Mouse (Mus musculus): ENCODE data around the gene Ftl1. TPM values are rescaled to one million over a fixed set of nuclear protein-coding genes. Genes with fewer than 3 reads are reported as not detected.

Ftl1 gene
- 1,156 and 1,320 TPM in 2 replicates for total RNA-seq (2023)

DNA sequence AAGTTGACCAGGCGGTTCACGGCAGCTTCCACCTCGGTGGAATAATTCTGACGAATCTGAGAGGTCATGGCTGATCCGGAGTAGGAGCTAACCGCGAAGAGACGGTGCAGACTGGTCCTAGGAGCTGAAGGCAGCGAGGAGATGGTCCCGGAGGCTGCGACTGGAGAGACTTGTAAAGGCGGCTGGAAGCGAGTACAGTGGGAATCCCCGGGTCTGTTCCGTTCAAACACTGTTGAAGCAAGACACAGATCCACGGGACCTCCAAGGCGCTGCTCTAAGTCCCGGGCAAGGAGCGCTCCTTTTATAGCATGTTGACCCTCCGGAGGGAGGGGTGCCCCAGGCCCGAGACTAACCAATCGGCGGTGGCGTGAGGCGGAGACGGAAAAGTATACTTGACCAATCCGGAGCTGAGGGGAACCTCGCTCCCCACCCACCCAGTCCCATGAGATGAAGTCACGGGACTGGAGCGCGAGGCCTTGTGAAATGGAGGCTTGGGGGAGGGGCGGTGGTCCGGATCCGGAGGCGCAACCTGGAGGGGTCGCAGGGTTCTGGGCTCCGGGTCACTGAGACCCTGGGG is at the start of gene Ftl1:
Ftl1 (minus strand) TSS at position 321 of the 577 bp plus-strand sequence.

DNA sequence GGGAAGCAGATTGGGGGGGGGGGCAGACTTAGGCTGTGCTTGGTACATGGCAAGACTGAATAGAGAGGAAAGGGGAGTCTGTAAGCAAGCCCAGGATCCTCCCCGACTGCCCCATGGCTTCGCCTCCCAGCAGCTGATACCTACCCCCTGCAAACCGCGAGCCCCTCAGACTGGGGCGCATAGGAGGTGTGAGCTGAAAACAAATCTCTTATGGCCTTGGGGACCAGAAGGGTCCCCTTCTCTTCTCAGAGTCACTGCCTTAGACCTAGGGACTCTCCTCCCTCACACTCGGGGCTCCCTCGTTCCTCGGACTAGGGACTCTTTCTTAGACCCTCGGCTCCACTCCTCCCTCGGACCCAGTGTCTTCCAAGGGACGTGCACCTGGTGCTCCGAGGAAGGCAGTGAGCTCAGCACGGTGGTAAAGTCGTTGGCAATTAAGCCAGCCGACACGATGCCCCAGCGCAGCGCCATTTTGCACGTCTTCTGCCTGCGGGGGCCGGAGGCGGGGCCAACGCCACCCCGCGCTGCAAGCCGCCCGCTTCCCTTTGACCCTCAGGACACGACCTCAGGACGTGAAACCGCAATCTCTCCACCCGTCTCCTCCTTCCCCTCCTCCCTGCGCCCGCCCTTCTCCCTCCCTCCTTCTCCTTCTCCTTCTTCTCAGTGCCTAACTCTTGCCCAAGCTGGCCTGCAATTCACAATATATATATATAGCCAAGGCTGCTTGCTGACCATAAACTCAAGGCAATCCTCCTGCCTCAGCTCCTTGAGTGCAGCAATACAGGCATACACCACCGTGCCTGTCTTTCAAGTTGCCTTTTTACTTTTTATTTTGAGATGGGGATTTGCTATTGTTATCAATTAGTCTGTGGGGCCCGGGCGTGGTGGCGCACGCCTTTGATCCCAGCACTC is 28.9 kb upstream of the Ftl1 start, which contains the start of gene Dhdh:
Dhdh (minus strand) TSS at position 513 of the 912 bp plus-strand sequence.

DNA sequence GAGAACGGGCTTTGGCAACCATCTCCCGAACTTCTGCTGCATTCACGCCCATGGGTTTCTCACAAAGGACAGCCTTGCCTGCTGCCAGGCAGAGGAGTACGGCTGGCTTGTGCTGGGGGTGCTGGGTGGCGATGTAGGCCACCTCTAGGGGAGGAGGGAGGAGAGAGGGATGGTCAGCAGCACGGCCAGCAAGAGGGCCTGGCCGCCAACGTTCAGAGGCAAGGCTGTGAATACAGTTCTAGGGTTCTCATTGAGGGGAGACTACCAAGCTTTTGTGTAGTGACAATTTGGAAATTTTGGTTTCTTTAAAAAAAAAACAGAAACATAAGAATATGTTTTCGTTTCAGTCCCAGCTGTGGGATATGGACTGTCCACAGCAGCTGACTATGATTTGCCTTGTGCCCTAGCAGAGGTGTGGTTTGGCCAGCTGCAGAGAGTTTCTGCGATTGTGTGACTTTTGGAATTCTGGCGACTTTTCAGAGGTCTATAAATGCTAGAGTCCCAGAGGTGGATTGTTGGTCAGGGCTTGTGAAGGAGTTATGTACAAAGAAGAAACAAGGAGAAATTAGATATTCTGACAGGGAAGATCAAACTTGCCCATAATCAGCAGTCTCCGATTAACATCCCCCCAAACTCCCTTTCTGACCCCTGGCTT is 27.2 kb upstream of the Ftl1 start, which contains the start of gene Gm45808:
Gm45808 (minus strand) TSS at position 51 of the 655 bp plus-strand sequence.

DNA sequence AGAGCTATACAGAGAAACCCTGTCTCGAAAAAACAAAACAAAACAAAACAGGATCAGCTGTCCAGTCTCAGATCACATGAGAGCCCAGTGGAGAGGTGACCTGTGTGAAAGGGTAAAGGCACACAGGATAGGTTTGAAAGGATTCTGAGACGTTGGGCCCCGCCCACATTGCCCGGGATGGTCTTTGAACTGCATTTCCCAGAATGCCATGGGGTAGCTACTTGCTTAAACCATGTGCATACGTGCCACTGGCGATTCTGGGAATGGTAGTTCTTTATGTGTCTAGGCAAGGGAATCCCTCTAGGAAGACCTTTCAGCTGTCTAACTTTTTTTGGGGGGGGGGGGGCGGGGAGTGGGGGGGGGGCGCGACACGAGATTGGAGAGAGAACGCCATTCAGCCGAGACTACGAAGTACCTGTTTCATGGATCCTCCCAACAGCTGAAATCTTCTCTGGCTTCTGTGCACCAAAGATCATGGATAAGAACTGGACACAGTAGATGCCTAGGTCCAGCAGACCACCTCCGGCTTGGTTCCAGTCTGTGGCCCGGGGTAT is 21.8 kb upstream of the Ftl1 start, which contains the start of gene Tulp2:
Tulp2 (plus strand) TSS at position 504 of the 554 bp plus-strand sequence.

DNA sequence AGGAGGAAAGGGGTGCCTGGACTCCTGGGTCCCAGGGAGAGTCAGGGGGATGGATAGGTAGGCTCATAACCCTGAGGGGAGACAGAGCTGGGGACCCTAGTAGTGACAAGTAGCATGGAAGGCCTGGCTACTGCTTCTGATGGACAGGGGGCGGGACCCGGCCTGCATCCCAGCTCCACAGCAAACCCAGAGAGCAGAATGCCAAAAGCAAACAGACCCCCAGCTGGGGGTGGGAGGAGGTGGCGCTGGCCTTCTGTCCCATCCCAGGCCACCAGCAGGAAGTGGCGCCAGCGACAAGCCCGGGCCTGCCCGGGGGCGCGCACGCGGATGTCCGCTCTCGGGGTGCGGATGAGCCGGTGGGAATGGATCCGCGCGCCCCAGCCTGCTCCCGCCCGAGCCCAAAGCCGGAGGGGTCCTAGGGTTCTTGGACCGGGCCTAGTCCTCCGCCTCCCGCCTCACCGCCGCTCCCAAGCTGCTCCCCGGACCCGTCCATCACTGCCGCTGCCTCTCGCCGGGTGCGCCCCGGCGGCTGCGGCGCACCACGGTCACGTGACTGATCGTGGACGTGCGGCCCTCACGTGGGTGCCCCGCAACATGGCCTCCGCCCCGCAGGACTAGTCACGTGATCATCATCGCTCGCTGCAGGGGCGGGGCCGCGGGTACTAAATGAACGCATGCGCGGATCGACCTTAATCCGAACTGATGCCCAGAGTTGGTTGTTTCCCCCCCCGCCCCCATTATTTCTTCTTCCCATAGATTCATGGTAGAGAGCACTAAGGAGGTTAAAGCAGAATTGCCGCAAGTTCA is 6.8 kb upstream of the Ftl1 start, which contains the start of gene Bax:
Bax (minus strand) TSS at position 616 of the 807 bp plus-strand sequence.

DNA sequence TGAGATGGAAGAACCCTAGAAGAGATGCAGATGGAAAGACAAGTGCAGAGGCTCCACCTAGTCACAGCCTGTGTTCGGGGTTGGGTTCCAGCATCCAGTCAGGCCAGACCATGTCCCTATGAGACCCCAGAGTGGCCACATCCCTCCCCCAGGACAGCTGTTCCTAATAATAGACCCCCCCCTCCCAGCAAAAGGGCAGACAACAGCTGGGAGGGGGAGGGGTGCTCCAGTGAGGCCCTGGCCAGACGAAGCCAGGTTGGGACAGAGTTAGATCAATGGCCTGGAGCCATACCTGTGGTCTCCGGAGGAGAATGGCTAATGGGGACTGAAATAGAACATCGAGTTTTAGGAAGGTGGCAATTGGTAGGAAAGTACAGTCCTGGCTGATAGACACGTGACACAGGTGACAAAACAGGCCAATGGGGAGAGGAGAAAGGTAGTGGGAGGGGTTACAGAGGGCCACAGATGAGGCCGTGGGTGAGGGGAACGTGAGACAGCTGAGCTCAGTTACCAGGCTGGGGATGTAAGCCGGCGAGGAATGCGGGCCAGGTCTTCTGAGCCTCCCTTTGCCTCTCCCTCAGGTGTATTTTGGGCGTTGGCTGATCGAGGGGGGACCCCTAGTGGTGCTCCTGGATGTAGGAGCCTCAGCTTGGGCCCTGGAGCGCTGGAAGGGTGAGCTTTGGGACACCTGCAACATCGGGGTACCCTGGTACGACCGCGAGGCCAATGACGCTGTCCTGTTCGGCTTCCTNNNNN is 22.0 kb downstream of the Ftl1 start, which contains the start of gene Ruvbl2:
Ruvbl2 (minus strand) TSS at position 576 of the 756 bp plus-strand sequence.

DNA sequence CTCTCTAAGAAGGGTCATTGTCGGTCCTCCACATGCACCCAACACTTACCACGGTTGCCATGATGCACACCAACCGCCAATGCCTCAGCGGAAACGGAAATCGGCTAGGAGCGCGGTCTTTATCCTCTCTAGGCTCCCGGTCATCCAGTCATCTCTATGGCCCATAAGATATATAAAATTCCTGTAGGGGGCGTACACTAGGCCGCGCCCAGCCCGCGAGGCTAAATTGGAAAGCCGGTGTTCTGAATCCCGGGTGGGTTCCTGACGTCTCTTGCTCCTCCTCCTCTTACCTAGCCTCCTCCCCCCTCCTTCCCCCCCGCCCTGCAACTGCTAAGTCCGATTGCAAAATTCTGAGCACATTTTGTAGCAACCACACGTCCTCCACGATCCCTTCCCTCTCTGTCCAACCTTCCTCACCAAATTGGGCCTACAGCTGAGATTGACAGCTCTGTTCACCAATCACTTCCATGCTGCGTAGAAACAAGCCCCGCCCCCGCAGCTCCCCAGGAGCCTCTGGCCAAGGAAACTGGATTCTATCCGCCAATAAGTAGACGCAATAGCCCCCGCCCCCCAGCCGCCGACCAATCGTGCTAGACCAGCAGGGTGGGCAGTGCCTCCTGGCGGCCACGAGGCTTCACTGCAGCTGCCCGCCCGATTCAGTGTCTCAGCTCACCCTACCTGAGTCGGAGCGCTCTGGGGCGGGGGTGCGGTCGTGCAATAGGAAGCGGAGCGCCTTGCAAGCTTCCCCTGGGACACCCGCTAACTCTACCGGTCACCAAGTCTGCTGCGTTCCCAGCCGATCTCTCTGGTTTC is 25.3 kb downstream of the Ftl1 start, which contains the start of gene Gys1:
Gys1 (plus strand) TSS at position 642 of the 813 bp plus-strand sequence.

DNA sequence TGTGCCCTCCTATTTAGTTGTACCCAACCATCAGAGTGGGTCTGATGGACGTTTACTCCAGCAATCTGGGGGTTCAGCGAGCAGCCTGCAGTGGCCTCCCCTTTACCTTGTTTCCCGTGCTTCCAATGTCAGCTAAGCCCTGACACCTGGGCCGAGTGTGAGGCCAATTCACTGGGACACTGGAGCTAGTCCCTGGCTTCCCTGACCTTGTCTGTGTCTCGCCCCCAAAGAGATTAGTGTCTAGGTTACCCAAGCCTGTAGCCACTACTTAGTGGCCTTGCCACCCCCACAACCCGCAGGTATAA is 39.1 kb downstream of the Ftl1 start, which contains the start of gene Lhb:
Lhb (plus strand) TSS at position 206 of the 305 bp plus-strand sequence.

DNA sequence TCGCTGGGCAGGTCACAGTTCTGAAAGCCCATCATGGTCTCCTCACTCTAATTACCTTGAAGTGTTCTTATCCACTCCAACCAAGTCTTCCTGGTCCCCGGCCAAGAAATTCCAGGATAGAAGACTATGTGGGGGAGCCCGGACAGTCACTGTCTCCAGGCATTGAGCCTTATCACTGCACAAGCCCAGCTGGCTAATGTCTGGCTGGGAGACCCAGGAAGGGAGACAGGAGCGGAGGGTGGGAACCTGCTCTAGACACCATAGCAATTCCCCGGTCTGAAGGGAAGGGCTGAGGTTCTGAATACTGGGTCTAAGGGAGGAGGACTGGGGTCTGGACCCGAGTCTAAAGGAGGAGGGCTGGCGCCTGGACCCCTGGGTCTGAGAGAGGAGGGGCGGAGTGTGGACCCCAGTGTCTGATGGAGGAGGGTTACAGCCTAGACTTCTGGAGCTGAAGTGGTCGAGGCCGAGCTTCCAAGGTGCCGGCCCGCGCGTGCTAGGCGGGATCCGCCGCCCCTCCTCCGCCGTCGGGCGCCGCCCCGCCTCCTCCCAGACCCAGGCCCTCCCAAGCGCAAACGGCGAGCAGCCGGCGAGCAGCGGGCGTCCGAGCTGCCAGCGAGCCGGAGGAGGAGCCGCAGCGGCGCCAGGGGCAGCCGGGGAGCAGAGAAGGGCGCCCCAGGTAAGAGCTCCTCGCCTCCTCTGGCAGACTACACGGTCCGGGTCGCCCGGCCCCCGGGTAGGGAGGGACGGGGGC is 46.4 kb downstream of the Ftl1 start, which contains the start of gene Ntf5:
Ntf5 (plus strand) TSS at position 583 of the 751 bp plus-strand sequence.

Other genes starting within 250 kb of the Ftl1 start
- gene Dkkl1, start 247.7 kb downstream of the Ftl1 start, total RNA-seq (2023) = not detected in 2 replicates
- gene Tead2, start 244.1 kb downstream of the Ftl1 start, total RNA-seq (2023) = not detected in 2 replicates
- 347 and 367 TPM in 2 replicates for gene Cd37, start 220.8 kb downstream of the Ftl1 start, total RNA-seq (2023)
- gene Slc6a16, start 218.8 kb downstream of the Ftl1 start, total RNA-seq (2023) = 1.2 and 1.3 TPM in 2 replicates
- gene Slc6a21, start 182.4 kb downstream of the Ftl1 start, total RNA-seq (2023) = not detected in 2 replicates
- 3.6 and 5.2 TPM in 2 replicates for gene Trpm4, start 126.1 kb downstream of the Ftl1 start, total RNA-seq (2023)
- not detected in 2 replicates for gene Hrc, start 124.6 kb downstream of the Ftl1 start, total RNA-seq (2023)
- gene Ppfia3, start 92.9 kb downstream of the Ftl1 start, total RNA-seq (2023) = 0.09 TPM in 1 of 2 replicates, not detected in the other
- gene Lin7b, start 89.3 kb downstream of the Ftl1 start, total RNA-seq (2023) = 2.5 TPM in 1 of 2 replicates, not detected in the other
- 255 and 367 TPM in 2 replicates for gene Snrnp70, start 64.1 kb downstream of the Ftl1 start, total RNA-seq (2023)
- gene Kcna7, start 54.2 kb downstream of the Ftl1 start, total RNA-seq (2023) = not detected in 2 replicates
- not detected in 2 replicates for gene Ntf5, start 46.2 kb downstream of the Ftl1 start, total RNA-seq (2023)
- not detected in 2 replicates for gene Lhb, start 39.1 kb downstream of the Ftl1 start, total RNA-seq (2023)
- gene Gys1, start 25.0 kb downstream of the Ftl1 start, total RNA-seq (2023) = 53.5 and 56.5 TPM in 2 replicates
- gene Ruvbl2, start 21.8 kb downstream of the Ftl1 start, total RNA-seq (2023) = 22.0 and 31.6 TPM in 2 replicates
- 37.2 and 40.7 TPM in 2 replicates for gene Bax, start 7.0 kb upstream of the Ftl1 start, total RNA-seq (2023)
- not detected in 2 replicates for gene Tulp2, start 22.0 kb upstream of the Ftl1 start, total RNA-seq (2023)
- gene Gm45808, start 26.9 kb upstream of the Ftl1 start, total RNA-seq (2023) = 0.98 and 1.7 TPM in 2 replicates
- gene Dhdh, start 28.9 kb upstream of the Ftl1 start, total RNA-seq (2023) = 3.7 and 5.4 TPM in 2 replicates
- gene Nucb1, start 50.5 kb upstream of the Ftl1 start, total RNA-seq (2023) = 90.7 and 109 TPM in 2 replicates
- 126 and 199 TPM in 2 replicates for gene Ppp1r15a, start 66.4 kb upstream of the Ftl1 start, total RNA-seq (2023)
- not detected in 2 replicates for gene Plekha4, start 66.4 kb upstream of the Ftl1 start, total RNA-seq (2023)
- 0.95 TPM in 1 of 2 replicates, not detected in the other for gene Hsd17b14, start 95.0 kb upstream of the Ftl1 start, total RNA-seq (2023)
- gene Bcat2, start 110.3 kb upstream of the Ftl1 start, total RNA-seq (2023) = 24.0 and 34.0 TPM in 2 replicates
- gene Fgf21, start 155.6 kb upstream of the Ftl1 start, total RNA-seq (2023) = not detected in 2 replicates
- not detected in 2 replicates for gene Fut1, start 157.4 kb upstream of the Ftl1 start, total RNA-seq (2023)
- not detected in 2 replicates for gene Izumo1, start 161.9 kb upstream of the Ftl1 start, total RNA-seq (2023)
- 4.3 and 5.0 TPM in 2 replicates for gene Rasip1, start 167.6 kb upstream of the Ftl1 start, total RNA-seq (2023)
- 0.20 TPM in 1 of 2 replicates, not detected in the other for gene Mamstr, start 180.1 kb upstream of the Ftl1 start, total RNA-seq (2023)
- not detected in 2 replicates for gene Fut2, start 206.5 kb upstream of the Ftl1 start, total RNA-seq (2023)
- not detected in 2 replicates for gene Ntn5, start 224.1 kb upstream of the Ftl1 start, total RNA-seq (2023)
- gene Sec1, start 234.5 kb upstream of the Ftl1 start, total RNA-seq (2023) = not detected in 2 replicates
- not detected in 2 replicates for gene Car11, start 240.0 kb upstream of the Ftl1 start, total RNA-seq (2023)
- 5.0 and 6.3 TPM in 2 replicates for gene Dbp, start 245.2 kb upstream of the Ftl1 start, total RNA-seq (2023)

Measured in neutrophil, adult 65 days (primary cell).